Mouse (Mus musculus) bone marrow macrophage, adult 2 months (primary cell): Measurements from ENCODE around the gene Spry2. TPM values are rescaled to one million over a fixed set of nuclear protein-coding genes. Genes with fewer than 3 reads are reported as not detected.
A peak's percentile ranks its signal among the peaks of the same experiment; 100 is the strongest.

Experiments used
- H3K27ac ChIP-seq: 2 replicates; pipeline ENCODE4 v1.5.1; 2012; ENCODE audit warnings: low read depth, low read length; ENCODE audit not compliant: insufficient read depth
- H3K4me1 ChIP-seq: 2 replicates; pipeline ENCODE4 v1.6.1; 2012; ENCODE audit warnings: low read length; ENCODE audit not compliant: control insufficient read depth, insufficient read depth
- H3K4me3 ChIP-seq: 2 replicates; pipeline ENCODE4 v1.5.1; 2012; ENCODE audit warnings: mild to moderate bottlenecking, low read length, moderate library complexity; ENCODE audit not compliant: insufficient read depth
- CTCF ChIP-seq: IDR thresholded peaks from 2 replicates; pipeline ENCODE4 v1.5.1; 2012; ENCODE audit warnings: low read depth, mild to moderate bottlenecking, low read length, moderate library complexity
- POLR2A ChIP-seq: IDR thresholded peaks from 2 replicates; pipeline ENCODE4 v1.6.1; 2012; ENCODE audit warnings: mild to moderate bottlenecking, low read depth, low read length, borderline replicate concordance
- polyA plus RNA-seq: library from polyadenylated mRNA; stranded (reverse); fragments of >200 nt; gene quantifications from 2 replicates; pipeline ENCODE4 v1.2.4, GENCODE M21; 2012; ENCODE audit not compliant: missing spikeins, insufficient read depth, insufficient read length

Spry2 gene
- 3.2 and 3.5 TPM in 2 replicates for polyA plus RNA-seq

DNA sequence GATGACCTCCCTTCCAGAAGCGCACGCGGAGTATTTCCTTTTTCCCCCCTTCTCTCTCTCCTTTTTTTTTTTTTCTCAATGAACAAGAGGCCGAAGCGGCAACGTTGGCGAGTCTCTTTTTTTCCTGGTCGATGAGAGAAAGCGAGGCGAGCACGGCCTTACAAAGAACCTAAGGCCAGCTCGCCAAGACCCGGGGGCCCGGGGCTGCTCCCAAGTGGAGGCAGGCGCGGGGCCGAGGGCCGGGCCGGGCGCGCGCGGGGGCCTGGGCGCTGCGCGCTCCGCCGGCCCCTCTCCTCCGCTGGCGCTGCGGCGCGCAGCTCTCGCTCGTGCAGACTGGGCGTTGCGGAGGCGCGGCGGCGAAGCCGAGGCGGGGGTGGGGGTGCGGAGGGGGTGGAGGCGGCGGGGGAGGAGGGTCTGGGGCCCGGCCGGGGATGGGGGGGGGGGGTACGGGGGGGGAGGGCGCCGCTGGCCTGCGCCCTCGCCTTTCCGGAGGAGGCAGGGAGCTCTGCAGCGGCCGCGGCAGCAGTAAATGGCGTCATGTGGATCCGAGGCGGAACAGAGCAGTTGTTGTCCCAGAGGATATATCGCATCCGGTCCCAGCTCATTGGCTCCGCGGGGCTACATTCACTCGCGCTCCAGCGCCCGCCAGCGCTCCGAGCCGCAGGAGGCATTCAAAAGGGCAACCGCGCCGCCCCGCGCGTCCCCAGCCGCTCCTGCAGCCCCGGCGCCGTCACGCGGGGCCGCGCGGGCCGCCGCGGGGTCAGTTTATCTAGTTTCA, at the start of gene Spry2:
TSS of gene Spry2 (minus strand) at position 29 of the 778 bp plus-strand sequence.
- H3K4me1 ChIP-seq: peaks cover 12% of the 10 kb centered on the region
- TF ChIP-seq POLR2A (no peak), CTCF (no peak)
- H3K27ac ChIP-seq: peak within 1 kb of the TSS; percentile 85
- peak within 1 kb of the TSS; percentile 80 for H3K4me3 ChIP-seq

DNA sequence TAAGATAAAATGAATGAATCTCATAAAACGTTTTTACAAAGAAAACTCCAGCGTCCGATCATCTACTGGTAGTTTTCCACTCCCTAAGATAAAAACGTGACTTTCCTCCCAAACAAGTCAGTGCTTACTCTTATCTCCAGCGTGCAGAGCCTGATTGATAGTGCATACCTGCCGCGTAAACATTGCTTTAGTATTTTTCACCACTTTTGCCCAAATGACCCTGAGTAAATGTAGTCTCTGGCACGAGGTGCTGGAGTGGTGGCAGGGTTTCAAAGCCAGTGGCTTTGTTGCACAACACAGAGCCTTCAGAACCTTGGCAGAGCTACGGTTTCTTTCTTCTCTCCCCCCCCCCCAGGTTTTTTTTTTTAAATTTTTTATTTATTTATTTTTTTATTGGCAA, 44.7 kb upstream of the Spry2 start:
- H3K4me3 ChIP-seq: no peak overlapping the region
- no peak overlapping the region for H3K27ac ChIP-seq
- no peaks in the 10 kb centered on the region for H3K4me1 ChIP-seq
- TF ChIP-seq CTCF: no peak
- TF ChIP-seq POLR2A: no peak

DNA sequence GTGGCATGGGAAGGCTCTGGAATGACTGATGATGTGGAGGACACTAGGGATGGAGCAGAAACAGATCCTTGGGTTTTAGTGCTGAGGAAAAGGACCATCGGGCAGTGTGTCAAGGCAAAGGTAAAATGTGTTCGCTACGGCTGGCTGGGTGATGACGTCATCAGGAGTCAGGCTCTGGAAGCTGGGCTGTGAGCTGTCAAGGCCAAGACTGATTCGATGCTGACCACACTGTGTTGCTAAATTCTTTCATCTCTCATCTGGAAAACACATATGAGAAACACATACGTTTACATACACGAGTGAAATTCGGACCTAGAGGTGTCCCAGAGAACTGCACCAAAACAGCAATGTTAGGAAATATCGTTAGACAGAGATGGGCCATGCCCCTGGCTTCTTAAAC, 30.1 kb upstream of the Spry2 start:
- no peak overlapping the region for H3K4me3 ChIP-seq
- TF ChIP-seq CTCF (no peak), POLR2A (no peak)

GRCm38 (mm10) chr14:105925305-105925704, 28.7 kb upstream of the Spry2 start:
- Histone ChIP-seq H3K4me3 (no peak overlapping the region), H3K4me1 (peaks cover 11% of the 10 kb centered on the region), H3K27ac (no peak overlapping the region)
- no peak for TF ChIP-seq POLR2A
- no peak for TF ChIP-seq CTCF

More for the DNA sequence above, 30.1 kb upstream of the Spry2 start:
- Histone ChIP-seq H3K27ac (no peak overlapping the region), H3K4me1 (peaks cover 11% of the 10 kb centered on the region)

- no peak for TF ChIP-seq POLR2A
- TF ChIP-seq CTCF: no peak
- H3K4me3 ChIP-seq: no peak overlapping the region
- peaks cover 11% of the 10 kb centered on the region for H3K4me1 ChIP-seq
- no peak overlapping the region for H3K27ac ChIP-seq
Observed at GRCm38 (mm10) chr14:105924712-105925111, 28.1 kb upstream of the Spry2 start.

DNA sequence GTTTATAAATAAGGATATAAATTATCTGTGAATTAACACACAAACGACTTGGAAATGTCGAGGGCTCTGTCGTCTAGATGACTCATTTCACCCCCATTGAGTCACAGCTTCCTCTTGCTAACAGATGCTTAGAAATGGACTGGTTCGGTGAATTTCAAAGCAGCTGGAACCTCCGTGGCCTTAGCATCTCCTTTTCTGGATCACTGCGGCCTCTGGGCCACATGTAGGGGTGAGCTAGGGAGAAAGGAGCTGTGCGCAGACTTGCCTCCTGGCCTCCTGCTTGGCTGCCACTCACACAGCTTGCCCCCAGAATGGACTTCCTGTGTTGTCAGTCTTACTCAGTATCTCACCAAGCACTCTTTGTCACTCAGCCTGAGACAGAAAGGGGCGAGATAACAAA, 26.3 kb upstream of the Spry2 start:
- Histone ChIP-seq H3K27ac (peak overlapping the region; percentile 62), H3K4me3 (peak overlapping the region; percentile 32; the same call in 1 of the 2 replicates), H3K4me1 (peaks cover 11% of the 10 kb centered on the region)
- TF ChIP-seq POLR2A (no peak), CTCF (no peak)

DNA sequence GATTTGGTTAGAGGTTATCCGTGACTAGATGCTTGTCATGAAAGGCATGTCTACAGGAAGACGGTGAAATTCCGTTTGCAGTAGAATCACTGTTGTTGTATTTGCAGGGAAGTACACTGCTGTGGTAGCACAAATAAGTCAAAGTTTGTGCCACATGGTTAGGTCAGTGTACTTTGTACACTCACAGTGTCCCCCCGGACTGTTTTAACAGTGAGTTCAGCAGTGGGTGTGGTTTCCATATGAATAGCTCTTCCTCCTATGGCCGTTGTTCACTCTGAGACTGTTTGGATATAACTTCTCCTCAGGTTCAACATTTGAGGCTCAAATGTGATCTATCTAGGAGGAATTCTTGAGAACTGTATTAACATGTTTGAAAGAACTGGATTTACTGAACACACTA, 25.8 kb upstream of the Spry2 start:
- peaks cover 11% of the 10 kb centered on the region for H3K4me1 ChIP-seq
- H3K27ac ChIP-seq: peak overlapping the region; percentile 46
- TF ChIP-seq CTCF: no peak
- TF ChIP-seq POLR2A: no peak
- H3K4me3 ChIP-seq: no peak overlapping the region

- peaks cover 11% of the 10 kb centered on the region for H3K4me1 ChIP-seq
- TF ChIP-seq POLR2A (no peak), CTCF (no peak)
- no peak overlapping the region for H3K27ac ChIP-seq
- H3K4me3 ChIP-seq: no peak overlapping the region
Observed at GRCm38 (mm10) chr14:105921217-105921695, 24.6 kb upstream of the Spry2 start.

DNA sequence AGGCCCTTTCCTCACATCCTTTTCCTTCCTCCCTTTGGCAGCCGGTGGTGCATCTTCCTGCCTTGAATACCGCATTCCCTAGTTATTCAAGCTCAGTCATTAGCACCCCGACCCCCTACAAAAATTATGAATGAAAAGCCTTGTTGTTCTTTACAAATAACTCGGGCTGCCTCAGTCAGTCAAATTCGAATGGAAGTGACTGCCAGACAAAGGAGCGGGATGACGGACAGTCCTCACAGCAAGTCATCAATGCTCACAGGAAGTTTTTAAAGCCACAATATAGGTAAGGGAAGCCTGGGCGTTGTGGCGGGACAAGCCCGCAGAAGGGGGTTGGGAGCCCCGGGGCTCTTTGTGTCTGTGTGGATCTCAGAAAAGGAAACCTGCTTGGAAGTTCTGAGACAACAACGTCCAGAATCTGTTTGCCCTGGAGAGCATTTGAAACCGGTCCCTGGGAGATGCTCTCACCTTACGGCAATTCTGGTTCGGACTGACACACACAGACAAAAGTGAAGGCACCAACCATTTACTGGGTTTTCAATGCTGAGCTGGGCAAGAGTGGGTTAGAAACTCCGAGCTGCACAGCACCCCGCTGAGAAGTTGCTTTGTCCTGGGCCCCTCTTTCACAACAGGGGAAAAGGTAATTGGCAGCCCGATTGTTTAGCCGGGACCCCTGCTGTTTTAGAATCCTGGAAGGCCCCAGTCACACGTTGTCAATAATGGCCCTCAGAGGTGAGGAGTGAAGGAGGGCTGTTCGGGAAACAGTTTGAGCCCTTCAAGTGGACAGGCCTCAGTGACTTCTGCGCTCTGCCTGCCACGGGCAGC, 24.0 kb upstream of the Spry2 start:
- Histone ChIP-seq H3K4me3 (no peak overlapping the region), H3K4me1 (peaks cover 11% of the 10 kb centered on the region), H3K27ac (no peak overlapping the region)
- TF ChIP-seq CTCF (no peak), POLR2A (no peak)

GRCm38 (mm10) chr14:105907216-105907615, 10.6 kb upstream of the Spry2 start:
- no peak overlapping the region for H3K27ac ChIP-seq
- H3K4me3 ChIP-seq: no peak overlapping the region
- no peak for TF ChIP-seq POLR2A
- no peak for TF ChIP-seq CTCF
- no peaks in the 10 kb centered on the region for H3K4me1 ChIP-seq

GRCm38 (mm10) chr14:105905935-105906334, 9.3 kb upstream of the Spry2 start:
- TF ChIP-seq CTCF (no peak), POLR2A (no peak)
- H3K4me3 ChIP-seq: no peak overlapping the region
- H3K4me1 ChIP-seq: no peaks in the 10 kb centered on the region
- no peak overlapping the region for H3K27ac ChIP-seq
